Mouse (Mus musculus): Measurements from ENCODE around the gene Notch1.

Notch1 gene

DNA sequence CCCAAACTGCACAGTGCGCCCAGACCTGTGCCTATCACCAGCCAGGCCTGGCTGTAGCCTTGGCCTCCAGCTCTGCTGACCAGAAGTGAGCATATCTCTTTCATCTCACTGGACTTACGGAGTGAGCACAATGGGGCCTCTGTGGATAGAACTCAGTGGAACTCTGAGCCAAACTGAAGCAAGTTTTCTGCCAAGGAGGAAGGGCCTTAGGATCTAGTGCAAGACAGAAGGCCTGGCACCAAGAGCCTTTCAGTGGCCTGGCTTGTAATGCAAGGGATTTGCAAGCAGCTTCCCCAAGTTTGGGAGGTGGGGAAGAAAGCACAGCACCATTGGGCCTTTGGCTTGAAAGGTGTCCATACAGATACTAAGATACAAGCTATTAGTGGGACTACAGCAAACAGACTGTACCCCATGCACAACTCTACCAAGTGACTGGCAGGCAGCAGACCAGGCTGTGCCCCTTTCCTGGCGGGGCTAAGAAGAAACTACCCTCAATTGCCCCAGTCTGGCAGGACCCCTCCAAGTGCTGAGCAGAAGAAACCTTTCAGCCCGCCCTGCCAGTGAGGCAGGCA, 16.4 kb downstream of the Notch1 start:
- no peak for DNase-seq (ENCODE audit: low spot score)

DNA sequence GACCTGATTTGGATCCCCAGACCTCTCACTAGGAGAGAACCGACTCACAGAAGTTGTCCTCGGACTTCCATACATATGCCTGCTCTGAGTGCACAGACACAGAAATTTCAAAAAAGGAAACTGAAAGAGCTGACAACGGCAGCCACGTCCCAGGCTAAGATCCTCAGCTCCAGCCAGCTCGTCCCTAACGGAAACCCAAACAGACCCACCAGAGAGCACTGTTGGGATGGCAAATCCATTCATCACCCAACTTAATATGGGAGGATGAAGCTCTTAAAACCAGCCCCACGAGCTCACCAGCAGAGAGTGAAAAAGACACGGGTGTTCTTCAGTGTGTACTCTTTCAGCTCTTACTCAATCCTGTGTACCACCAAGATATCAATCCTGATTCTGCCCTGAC, 17.8 kb downstream of the Notch1 start:
- DNase-seq (ENCODE audit: low spot score), result no peak

DNA sequence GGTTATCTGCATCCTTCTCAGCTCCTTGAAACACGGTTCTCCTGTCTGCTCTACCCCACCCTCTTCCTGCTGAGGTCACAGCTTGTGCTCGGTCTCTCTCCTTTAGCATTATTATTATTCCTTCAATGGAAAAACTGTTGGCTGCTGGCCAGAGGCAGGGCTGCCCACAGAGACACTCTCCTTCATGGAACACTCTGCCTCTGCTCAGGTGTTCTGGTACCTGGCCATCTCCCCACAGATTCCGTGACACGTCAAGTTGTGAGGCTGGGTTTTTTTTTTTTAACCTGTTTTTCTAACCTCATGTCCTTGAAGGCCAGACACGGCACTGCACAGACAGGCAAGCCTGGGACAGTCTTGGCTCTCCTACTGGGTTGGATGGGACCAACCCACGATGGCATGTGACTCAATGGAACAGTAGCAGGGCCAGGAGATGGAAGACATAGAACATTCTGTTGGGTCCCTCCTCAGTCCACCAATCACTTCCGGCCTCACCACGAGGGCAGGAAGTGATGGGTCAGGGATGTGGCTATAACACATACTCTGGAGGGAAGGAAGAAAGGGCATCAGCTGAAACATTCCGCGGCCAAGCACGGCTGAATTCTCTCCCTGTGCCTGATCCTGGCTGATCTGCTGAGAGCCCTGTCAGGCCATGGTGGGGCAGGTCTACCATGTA, 18.5 kb downstream of the Notch1 start:
- no peak for DNase-seq (ENCODE audit: low spot score)

DNA sequence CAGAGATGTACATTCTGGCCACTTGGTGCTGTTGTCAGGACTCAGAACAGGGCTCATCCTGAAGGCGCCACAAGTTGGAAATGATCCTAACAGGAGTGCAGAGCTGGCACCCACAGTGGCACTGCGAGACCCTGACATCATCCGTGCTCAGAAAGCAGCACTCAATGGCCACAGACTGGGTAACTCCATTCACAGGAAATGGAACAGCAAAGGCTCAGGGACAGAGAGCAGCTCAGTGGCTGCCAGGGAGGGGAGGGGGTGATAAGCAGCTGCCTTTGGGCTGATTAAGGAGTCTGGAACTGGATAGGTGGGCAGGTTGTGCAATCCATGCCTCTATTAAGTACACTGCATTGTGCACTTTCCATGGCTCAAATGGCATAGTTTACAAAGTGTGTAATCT, 20.0 kb downstream of the Notch1 start:
- no peak for DNase-seq (ENCODE audit: low spot score)

GRCm38 (mm10) chr2:26495701-26496100, 20.8 kb downstream of the Notch1 start:
- DNase-seq (ENCODE audit: low spot score), result no peak

GRCm38 (mm10) chr2:26494991-26495390, 21.5 kb downstream of the Notch1 start:
- DNase-seq (ENCODE audit: low spot score), result no peak

DNA sequence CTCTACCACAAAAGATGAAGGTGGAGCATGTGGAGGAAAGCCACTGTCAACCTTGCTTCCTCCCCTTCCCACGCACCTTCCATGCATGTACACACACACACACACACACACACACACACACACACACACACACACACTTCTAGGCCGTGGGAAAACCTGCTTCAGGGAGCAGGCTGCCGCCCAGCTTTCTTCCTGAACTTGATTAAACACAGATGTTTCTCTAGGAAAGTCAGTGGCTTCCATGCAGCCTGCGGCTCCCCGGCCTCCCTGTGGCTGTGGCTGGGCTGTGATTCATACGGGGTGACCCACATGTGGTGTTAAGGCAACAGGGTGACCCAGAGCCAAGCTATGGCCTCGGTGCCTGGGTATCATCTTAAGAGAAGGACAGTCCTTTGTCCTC, 22.1 kb downstream of the Notch1 start:
- no peak for DNase-seq (ENCODE audit: low spot score)

DNA sequence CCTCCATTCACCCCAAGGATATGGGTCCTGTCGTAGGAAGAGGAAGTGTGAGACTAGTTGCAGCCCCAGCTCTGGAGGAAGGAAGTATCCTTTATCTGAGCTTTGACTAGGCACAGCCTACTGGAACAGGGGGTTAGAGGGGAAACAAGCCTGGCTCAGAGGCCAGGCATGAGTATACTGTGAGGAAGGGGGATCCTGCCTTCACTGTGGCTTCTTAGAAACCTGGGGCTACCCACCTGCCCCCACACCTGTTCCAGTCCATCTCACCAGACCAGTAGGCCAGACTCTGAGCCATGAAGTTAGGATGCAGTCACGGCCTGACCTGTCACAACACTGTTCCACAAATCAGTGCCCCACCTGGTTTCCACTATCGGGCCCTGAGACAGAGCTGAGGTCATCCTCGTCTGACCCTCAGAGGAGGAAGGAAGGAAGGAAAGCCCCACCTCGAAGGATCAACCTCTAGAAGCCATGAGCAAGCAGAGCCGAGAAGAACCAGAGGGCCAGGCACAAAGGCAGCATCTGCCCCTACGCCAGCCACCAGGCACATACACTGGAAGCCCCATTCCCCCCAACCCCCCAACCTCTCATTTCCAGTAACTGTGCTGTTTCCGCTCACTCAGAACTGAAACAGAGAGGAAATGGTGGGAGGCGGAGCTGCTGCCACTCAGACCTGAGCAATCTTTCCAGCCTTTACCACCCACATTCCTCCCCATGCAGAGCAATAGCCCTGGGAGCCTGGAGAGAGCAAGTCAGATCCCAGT, 23.3 kb downstream of the Notch1 start:
- DNase-seq (ENCODE audit: low spot score), result no peak

DNA sequence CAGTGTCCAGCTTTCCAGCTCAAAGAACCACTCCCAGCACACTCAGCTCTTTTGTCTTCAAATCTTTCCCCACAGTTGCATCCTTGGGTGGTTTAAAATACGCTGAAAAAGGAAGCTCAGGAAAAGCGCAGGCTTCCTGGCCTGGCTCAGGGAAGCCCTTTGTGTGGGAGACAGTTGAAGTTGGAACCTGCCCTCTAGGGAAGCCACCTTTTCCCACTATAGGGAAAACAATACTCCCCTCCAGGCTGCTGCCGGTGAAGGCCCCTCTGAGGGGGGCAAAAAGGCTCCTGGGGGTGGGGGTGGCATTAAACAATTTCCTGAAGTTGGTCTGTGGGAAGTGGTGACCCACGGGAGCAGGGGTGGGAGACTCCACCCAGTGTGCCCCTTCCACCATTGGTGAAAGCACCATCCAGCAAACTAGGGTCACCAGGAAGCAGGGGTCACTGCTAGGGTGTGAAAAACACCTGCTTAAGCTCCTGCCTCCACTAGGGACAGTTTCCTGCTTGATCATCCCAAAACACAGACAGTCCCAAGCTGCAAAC, 25.6 kb downstream of the Notch1 start:
- DNase-seq (ENCODE audit: low spot score), result no peak

DNA sequence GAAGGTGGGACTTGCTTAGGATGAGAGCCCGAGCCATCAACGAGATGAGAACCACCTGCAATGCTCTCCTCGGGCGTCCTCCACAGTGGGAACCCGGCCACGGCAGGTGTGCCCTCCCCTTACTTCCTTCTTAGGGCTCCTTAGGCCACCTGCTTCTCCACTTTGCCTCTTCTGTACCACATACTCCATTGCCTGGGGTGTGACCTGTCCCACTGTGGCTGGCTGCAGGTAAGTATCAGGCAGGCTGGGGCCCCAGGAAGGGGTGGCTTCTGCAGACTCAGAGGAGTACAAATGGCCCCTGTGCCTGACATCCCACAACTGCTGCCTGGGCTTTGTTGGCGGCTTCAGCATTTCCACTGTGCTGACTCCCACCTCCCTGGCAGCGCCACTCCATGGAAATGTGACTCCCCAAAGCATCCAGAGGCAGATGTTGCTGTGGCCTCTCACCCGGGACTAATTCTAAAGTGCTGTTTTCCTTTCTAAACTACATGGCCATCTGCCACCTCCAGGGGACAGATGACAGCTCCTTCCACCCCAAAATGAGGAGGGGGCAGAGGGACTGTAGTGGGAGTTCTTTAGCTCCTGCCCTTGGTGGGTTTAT, 27.8 kb downstream of the Notch1 start:
- no peak for DNase-seq (ENCODE audit: low spot score)

GRCm38 (mm10) chr2:26487322-26488021, 29.0 kb downstream of the Notch1 start:
- DNase-seq (ENCODE audit: low spot score), result no peak

DNA sequence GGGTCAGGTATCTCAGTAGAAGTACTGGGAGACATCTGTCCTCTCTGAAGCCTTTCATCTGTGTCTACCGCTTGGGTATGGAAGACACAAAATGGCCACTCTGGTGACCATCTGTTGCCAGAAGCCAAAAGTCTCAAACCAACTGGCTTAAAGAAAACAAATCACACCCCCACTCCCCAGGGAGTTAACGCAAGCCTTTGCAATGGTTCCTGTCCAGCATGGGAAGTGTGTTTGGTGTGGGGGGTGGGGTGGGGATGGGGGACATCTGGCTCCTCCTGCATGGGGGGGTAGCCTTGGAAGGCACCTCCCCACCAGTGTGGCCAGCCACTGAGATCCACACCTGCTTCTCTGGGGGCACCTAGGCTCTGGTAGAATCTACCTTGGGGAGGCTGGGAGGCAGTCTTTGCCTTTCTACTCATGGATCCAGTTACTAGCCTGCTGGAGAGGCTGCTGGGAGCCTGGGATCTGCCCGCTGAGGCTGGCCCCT, 29.6 kb downstream of the Notch1 start:
- no peak for DNase-seq (ENCODE audit: low spot score)

DNA sequence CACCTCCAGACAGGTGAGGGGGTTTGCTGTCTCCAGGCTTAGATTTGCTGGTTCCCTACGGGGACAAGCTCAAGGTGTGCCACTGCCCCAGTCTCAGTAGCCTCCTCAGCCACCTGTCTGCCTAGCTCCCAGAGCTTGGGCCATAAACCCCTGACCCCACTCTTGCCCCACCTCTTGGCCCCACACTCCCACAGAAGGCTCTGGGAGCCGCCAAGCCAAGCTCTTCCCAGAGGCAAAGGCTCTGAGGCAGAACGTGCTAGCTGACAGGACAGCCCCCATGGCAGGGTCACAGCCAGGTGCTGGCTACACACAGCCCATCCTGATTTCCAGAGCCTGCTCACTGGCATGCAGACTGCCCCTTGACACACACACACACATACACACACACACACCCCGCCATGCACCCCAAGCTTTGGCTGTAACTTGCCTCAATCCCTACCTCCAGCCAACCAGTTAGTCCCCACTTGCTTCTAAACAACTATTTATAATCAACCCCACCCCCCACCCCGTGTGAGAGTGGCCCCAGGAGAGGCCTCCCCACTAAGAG, 30.1 kb downstream of the Notch1 start:
- DNase-seq (ENCODE audit: low spot score), result no peak

DNA sequence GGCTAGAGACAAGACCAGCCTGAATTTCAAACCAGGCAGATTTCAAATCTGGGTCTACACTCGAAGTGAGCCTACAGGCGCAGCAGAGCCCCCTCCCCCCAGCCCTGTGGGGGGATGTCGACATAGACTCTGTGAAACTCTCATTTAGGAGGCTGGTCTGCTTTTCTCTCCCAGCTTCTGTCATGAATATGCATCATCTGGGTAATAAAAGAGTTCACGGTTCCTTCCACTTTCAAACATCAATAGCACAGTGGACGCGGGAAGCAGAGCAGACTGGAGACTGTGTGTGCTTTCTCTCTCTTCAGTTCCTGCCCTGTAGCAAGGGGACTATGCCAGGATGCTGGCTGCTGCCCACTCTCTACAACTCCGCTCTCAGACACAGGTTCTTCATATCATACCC, 30.8 kb downstream of the Notch1 start:
- no peak for DNase-seq (ENCODE audit: low spot score)

DNA sequence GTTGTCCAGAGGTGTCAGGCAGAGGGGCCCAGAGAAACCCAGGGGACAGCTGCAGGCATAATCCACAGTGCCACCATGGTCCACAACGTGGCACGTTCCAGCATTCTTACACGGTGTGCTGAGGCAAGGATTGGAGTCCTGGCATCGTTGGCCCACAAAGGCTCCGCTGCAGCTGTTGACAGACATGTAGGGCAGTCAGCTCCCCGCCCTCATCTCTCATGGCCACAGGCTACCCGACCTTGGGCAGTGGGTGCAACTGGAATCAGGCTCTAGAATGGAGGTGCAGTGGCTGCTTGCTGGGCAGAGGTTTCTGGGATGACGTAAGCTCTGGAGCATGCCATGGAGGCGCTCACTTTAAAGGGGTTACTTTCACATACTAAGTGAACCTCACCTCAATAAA, 31.2 kb downstream of the Notch1 start:
- no peak for DNase-seq (ENCODE audit: low spot score)

GRCm38 (mm10) chr2:26484169-26484568, 32.3 kb downstream of the Notch1 start:
- DNase-seq (ENCODE audit: low spot score), result no peak

DNA sequence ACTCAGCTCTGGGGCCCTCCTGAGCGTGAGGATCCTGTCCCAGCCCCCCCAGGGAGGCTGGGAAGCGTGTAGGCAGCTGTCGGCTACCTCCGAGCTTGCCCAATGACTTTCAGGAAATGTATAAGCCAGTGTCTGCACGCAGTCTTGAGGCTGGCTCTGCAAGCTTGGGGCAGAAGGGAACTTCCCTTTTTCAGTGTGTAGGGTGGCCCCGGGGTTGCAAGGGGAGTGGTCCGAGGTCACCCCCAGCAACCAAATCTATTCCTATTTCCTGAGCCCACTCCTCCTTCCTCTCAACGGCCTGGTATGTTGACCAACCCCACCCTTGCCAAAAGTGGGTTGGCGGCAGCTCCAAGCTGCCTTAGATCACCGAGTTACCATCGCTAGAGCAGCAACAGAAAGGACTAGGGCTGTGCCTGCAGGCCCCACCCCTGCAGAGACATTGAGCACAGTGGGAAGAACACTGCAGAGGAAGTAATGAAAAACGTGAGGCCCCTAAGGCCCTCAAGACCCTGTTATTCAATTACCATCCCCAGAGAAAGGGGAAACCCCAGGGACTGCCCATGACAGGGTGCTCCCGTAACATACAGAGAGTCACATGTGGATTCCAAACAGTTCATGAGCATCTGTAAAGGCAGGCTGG, 33.1 kb downstream of the Notch1 start:
- no peak for DNase-seq (ENCODE audit: low spot score)

GRCm38 (mm10) chr2:26482824-26483223, 33.6 kb downstream of the Notch1 start:
- no peak for DNase-seq (ENCODE audit: low spot score)

- DNase-seq (ENCODE audit: low spot score), result no peak
These were observed 34.6 kb downstream of the Notch1 start for GRCm38 (mm10) chr2:26481724-26482495.

DNA sequence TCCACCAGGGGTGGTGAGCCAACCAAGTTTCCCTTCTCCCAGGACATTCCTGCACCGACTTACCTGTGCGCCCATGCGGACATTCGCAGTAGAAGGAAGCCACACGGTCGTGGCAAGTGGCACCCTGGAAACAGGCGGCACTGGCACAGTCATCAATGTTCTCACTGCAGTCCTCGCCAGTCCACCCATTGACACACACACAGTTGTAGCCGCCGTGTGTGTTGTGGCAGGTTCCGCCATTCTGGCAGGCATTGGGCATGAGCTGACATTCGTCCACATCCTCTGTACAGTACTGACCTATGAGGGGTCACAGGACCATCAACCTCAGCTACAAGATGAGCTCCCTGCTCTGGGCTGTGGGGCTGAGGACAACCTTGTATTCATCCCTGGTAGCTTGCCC, 35.6 kb downstream of the Notch1 start:
- no peak for DNase-seq (ENCODE audit: low spot score)

All from ovary, postnatal 14 days (tissue).